Mouse (Mus musculus): ENCODE results near the gene Cap1. TPM values are rescaled to one million over a fixed set of nuclear protein-coding genes. Genes with fewer than 3 reads are reported as not detected.
"Not testable (repeated sequence)": the region's sequence is repeated elsewhere in the genome, so short reads cannot be mapped to it uniquely, and the experiment has no call there.

The Cap1 gene
- total RNA-seq, 2 experiments from 2014 or later: 267 to 277 TPM

- DNase-seq (ENCODE audit: low spot score in 2 of 2): no peak
- intact Hi-C loops (cut with DNase I): no loop called here
Measured at GRCm38 (mm10) chr4:122853691-122854090, 32.2 kb downstream of the Cap1 start.

DNA sequence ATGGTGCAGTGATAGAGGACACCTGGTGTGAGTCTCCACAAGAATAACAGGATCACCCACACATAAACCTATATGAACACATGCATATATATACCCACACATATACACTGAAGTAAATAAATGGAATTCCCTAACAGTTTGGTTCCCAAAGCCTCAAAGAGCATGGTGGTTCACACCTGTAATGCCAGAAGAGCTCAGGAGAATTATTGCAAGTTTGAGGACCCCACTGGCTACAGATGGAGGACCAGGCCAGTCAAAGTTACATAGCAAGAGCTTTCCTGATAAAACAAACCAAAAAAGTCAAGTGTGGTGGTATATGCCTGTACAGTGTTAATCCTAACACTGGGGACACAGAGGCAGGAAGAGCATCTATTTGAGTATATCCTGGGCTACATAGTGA lies 34.3 kb downstream of the Cap1 start:
- DNase-seq (ENCODE audit: low spot score in 2 of 2): no peak
- intact Hi-C loops (cut with DNase I): no loop called here

- no peak for DNase-seq (ENCODE audit: low spot score in 2 of 2)
- intact Hi-C loops (cut with DNase I): no loop called here
Measured at GRCm38 (mm10) chr4:122848150-122848621, 37.7 kb downstream of the Cap1 start.

GRCm38 (mm10) chr4:122838416-122838815 lies 47.4 kb downstream of the Cap1 start:
- DNase-seq (ENCODE audit: low spot score in 2 of 2): no peak
- intact Hi-C loops (cut with DNase I): no loop called here

DNA sequence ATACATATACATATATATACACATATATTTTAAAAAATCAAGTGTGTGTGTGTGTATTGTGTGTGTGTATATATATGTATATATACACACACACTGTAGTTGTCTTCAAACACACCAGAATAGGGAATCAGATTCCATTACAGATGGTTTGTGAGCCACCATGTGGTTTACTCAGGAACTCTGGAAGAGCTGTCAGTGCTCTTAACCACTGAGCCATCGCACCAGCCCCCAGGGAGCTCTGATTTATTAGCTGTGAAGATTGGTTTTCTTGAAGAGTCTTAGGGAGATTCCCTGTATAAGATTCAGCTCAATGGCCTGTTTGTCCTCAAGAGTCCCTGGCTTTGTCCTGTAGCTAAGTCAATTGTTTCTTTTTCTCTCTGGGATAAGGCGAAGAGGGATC lies 47.9 kb downstream of the Cap1 start:
- no peak for DNase-seq (ENCODE audit: low spot score in 2 of 2)
- intact Hi-C loops (cut with DNase I): no loop called here

- intact Hi-C loops (cut with DNase I): no loop called here
- no peak for DNase-seq (ENCODE audit: low spot score in 2 of 2)
Measured at GRCm38 (mm10) chr4:122837180-122837730, 48.6 kb downstream of the Cap1 start.

DNA sequence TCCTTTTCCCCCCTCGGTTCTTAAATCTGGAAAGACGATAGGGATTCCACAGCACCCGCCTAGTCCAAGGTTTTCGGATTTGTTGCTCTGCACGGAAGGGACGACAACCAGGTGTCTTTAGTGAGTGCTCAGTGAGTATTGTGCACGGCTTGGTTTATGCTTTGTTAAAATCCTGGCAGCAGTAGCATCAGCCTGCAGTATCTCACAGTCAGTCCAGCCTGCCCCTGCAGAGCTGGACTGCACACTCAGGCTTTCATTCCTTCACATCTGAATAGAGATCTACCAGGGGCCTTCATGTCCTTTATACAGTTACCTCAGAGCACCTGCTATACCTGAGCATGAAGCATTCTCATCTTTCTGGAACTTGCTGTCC lies 49.5 kb downstream of the Cap1 start:
- intact Hi-C loops (cut with DNase I): no loop called here
- DNase-seq (ENCODE audit: low spot score in 2 of 2): no peak

GRCm38 (mm10) chr4:122835530-122836402 lies 50.1 kb downstream of the Cap1 start, which contains the start of gene Ppt1:
Gene Ppt1 (plus strand): TSS chr4:122836242.
- peak; percentile 90 to 91 for DNase-seq (ENCODE audit: low spot score in 2 of 2)
- intact Hi-C loops (cut with DNase I): no loop called here

DNA sequence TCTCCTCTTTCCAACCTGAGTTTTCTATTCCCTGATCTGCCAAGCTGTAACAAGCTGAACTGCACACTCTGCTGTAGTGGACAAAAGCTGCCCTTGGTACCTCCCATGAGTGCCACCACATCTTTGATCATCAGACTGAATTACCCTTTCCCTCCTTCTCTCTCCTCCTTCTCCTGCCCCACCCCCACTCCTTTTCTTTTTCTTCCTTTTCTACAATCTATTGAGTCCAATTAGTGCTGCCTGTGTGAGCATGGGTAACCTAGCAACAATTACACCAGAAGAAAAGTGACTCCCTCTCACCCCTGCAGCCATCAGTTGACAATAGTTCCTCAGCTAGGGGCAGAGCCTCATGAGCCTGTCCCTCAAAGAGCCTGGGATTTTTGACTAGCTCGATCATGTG lies 54.0 kb downstream of the Cap1 start:
- DNase-seq (ENCODE audit: low spot score in 2 of 2): no peak
- intact Hi-C loops (cut with DNase I): no loop called here

- DNase-seq (ENCODE audit: low spot score in 2 of 2): no peak
- intact Hi-C loops (cut with DNase I): no loop called here
Measured at GRCm38 (mm10) chr4:122829339-122829738, 56.5 kb downstream of the Cap1 start.

DNA sequence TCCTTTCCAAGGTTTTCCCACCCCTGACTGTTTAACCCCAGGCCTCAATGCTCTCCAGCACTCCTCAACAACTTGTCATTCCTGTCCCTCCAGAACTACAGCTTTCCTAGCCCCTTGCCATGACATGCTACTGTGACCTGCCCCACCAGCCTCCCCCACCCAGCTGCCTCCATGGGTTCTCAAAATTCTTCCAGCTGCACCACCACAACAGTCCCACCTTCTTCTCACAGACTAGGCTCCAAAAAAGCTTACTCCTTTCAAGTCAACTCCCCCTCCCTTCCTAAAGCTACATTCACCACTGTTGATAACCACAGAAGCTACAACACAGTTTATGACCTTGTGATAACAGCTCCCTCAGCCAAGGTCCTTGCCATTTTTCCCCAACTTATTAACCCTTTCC lies 58.2 kb downstream of the Cap1 start:
- intact Hi-C loops (cut with DNase I): no loop called here
- DNase-seq (ENCODE audit: low spot score in 2 of 2): no peak

GRCm38 (mm10) chr4:122820941-122821340 lies 64.9 kb downstream of the Cap1 start:
- DNase-seq (ENCODE audit: low spot score in 2 of 2); intact Hi-C loops (cut with DNase I): not testable (repeated sequence)

DNA sequence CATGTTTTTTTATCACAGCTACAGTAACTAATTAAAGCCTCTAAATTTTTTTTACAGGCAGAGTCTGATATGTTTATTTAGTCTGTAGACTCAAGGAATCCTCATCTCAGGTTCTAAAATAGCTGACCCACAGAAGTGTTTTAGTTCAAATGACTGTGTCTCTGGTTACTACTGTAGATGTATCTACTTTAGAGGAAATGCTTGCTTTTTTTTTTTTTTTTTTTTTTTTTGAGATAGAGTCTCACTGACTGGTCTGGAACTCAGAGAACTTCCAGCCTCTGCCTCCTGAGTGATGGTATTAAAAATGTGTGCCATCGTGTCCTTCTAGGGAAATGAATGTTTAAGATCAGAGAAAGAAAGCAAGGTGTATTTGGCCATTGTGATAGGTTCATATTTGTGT lies 69.7 kb downstream of the Cap1 start:
- intact Hi-C loops (cut with DNase I): loop anchor here (10.0 kb wide), 1 partner anchor 269 kb away; no protein-coding TSS in a partner anchor
- DNase-seq (ENCODE audit: low spot score in 2 of 2): no peak

- DNase-seq (ENCODE audit: low spot score in 2 of 2): no peak
- intact Hi-C loops (cut with DNase I): loop anchor here (10.0 kb wide), 1 partner anchor 273 kb away; no protein-coding TSS in a partner anchor
Measured at GRCm38 (mm10) chr4:122811824-122812223, 74.0 kb downstream of the Cap1 start.

DNA sequence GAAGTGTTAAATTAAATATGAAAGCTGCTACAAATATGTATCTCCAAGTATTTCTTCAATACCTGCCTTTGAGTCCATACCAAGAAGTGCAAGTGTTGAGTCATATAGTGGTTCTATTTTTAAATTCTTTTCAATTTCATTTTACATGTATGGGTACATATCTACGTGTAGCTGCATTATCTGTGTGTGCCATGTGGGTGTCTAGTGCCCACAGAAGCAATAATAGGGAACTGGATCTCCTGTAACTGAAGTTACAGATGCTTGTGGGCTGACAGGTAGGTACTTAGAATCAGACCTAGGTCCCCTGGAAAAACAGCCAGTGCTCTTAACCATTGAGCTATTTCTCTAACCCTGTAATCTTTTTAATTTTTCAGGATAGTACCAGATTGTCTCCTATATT lies 74.7 kb downstream of the Cap1 start:
- intact Hi-C loops (cut with DNase I): loop anchor here (10.0 kb wide), 1 partner anchor 274 kb away; no protein-coding TSS in a partner anchor
- DNase-seq (ENCODE audit: low spot score in 2 of 2): no peak

Other genes with a start within 250 kb of the Cap1 start
- gene 9530002B09Rik, start 196.8 kb downstream of the Cap1 start, total RNA-seq (2021): not detected
- 10 to 100 TPM; 95.5 to 96.6 TPM for gene Ppt1, start 49.8 kb downstream of the Cap1 start, total RNA-seq (2021)
- gene Mfsd2a, start 75.1 kb upstream of the Cap1 start, total RNA-seq (2021): 10 to 100 TPM; 36.9 to 50.0 TPM
- 10 to 100 TPM; 11.3 to 12.9 TPM for gene Mycl, start 109.6 kb upstream of the Cap1 start, total RNA-seq (2021)
- gene Trit1, start 130.5 kb upstream of the Cap1 start, total RNA-seq (2021): 10 to 100 TPM; 18.2 to 23.5 TPM
- under 1 TPM; 0.14 to 0.15 TPM for gene Bmp8b, start 219.1 kb upstream of the Cap1 start, total RNA-seq (2021)
- under 1 TPM in 1 of 2 experiments, not detected in 1; 0.34 TPM for gene Oxct2b, start 230.2 kb upstream of the Cap1 start, total RNA-seq (2021)